Mouse (Mus musculus) MEL (cell line): ENCODE results near the gene Krt18. TPM values are rescaled to one million over a fixed set of nuclear protein-coding genes. Genes with fewer than 3 reads are reported as not detected.
"Not testable (repeated sequence)": the region's sequence is repeated elsewhere in the genome, so short reads cannot be mapped to it uniquely, and the experiment has no call there.

Source experiments
- DNase-seq: peaks from one replicate; pipeline ENCODE4 v3.0.0; 2011; ENCODE audit warnings: low read depth, low spot score
- H3K27ac ChIP-seq: 2 replicates; pipeline ENCODE4 v1.5.1; 2012; ENCODE audit warnings: low read depth, mild to moderate bottlenecking, control low read depth, low read length, moderate library complexity; ENCODE audit not compliant: control insufficient read depth
- H3K27me3 ChIP-seq, 2 experiments: fragments of 150-350 bp in 1 of 2; sonication (generic) in 1 of 2; 2 replicates each; pipeline ENCODE4 v1.6.1; 2012; ENCODE audit warnings: low read length in 2 of 2, mild to moderate bottlenecking in 2 of 2, improper control_type of control experiment in 1 of 2, moderate library complexity in 1 of 2; ENCODE audit not compliant: insufficient read depth in 2 of 2, control insufficient read depth in 1 of 2
- H3K36me3 ChIP-seq, 2 experiments: 2 replicates each; pipeline ENCODE4 v1.6.1; 2012 to 2014; ENCODE audit warnings: low read length in 2 of 2, improper control_type of control experiment in 1 of 2, inconsistent platforms in 1 of 2, mild to moderate bottlenecking in 1 of 2; ENCODE audit not compliant: insufficient read depth in 2 of 2, control insufficient read depth in 1 of 2
- H3K4me1 ChIP-seq, 2 experiments: fragments of 150-350 bp in 1 of 2; sonication (generic) in 1 of 2; 2 replicates each; pipeline ENCODE4 v1.6.1; 2012; ENCODE audit warnings: low read length in 2 of 2, improper control_type of control experiment in 1 of 2, mild to moderate bottlenecking in 1 of 2; ENCODE audit not compliant: insufficient read depth in 2 of 2, control insufficient read depth in 1 of 2
- H3K4me3 ChIP-seq, 2 experiments: fragments of 150-350 bp in 1 of 2; sonication (generic) in 1 of 2; 2 replicates each; pipeline ENCODE4 v1.5.1; 2012; ENCODE audit warnings: low read depth in 2 of 2, low read length in 2 of 2, mild to moderate bottlenecking in 2 of 2, moderate library complexity in 2 of 2, control low read depth in 1 of 2, improper control_type of control experiment in 1 of 2; ENCODE audit not compliant: control insufficient read depth in 1 of 2, insufficient read depth in 1 of 2
- H3K79me2 ChIP-seq: 2 replicates; pipeline ENCODE4 v1.6.1; 2012; ENCODE audit warnings: mild to moderate bottlenecking, low read length, moderate library complexity; ENCODE audit not compliant: control insufficient read depth, poor library complexity, insufficient read depth
- H3K9ac ChIP-seq: 2 replicates; pipeline ENCODE4 v1.6.1; 2012; ENCODE audit warnings: low read depth, mild to moderate bottlenecking, control low read depth, low read length, moderate library complexity; ENCODE audit not compliant: control insufficient read depth, poor library complexity, severe bottlenecking
- H3K9me3 ChIP-seq: fragments of 150-350 bp; sonication (generic); replicated peaks from 2 replicates; pipeline ENCODE4 v1.6.1; 2012; ENCODE audit warnings: mild to moderate bottlenecking, low read length, improper control_type of control experiment, moderate library complexity; ENCODE audit not compliant: insufficient read depth
- BHLHE40 ChIP-seq: IDR thresholded peaks from 2 replicates; pipeline ENCODE4 v1.6.1; 2012; ENCODE audit warnings: low read depth, mild to moderate bottlenecking, inconsistent platforms, low read length, improper control_type of control experiment, borderline replicate concordance
- CHD1 ChIP-seq: IDR thresholded peaks from 2 replicates; pipeline ENCODE4 v1.6.1; 2012; ENCODE audit warnings: low read depth, mild to moderate bottlenecking, inconsistent platforms, low read length, improper control_type of control experiment
- CHD2 ChIP-seq: IDR thresholded peaks from 2 replicates; pipeline ENCODE4 v1.6.1; 2011; ENCODE audit warnings: low read length, improper control_type of control experiment
- E2F4 ChIP-seq: IDR thresholded peaks from 2 replicates; pipeline ENCODE4 v1.6.1; 2011; ENCODE audit warnings: low read depth, low read length, improper control_type of control experiment, borderline replicate concordance
- ELF1 ChIP-seq: IDR thresholded peaks from 2 replicates; pipeline ENCODE4 v1.6.1; 2014; ENCODE audit warnings: low read depth, mild to moderate bottlenecking, inconsistent platforms, low read length, improper control_type of control experiment, moderate library complexity
- EP300 ChIP-seq, 2 experiments: IDR thresholded peaks; 2 replicates each; pipeline ENCODE4 v1.6.1; 2011; ENCODE audit warnings: improper control_type of control experiment in 2 of 2, low read length in 2 of 2, low read depth in 1 of 2, mild to moderate bottlenecking in 1 of 2
- ETS1 ChIP-seq: IDR thresholded peaks from 2 replicates; pipeline ENCODE4 v1.6.1; 2012; ENCODE audit warnings: low read depth, mild to moderate bottlenecking, inconsistent platforms, low read length, improper control_type of control experiment, moderate library complexity
- GABPA ChIP-seq: IDR thresholded peaks from 2 replicates; pipeline ENCODE4 v1.6.1; 2012; ENCODE audit warnings: low read depth, mild to moderate bottlenecking, inconsistent platforms, low read length, improper control_type of control experiment, moderate library complexity
- JUND ChIP-seq: IDR thresholded peaks from 2 replicates; pipeline ENCODE4 v1.6.1; 2011; ENCODE audit warnings: low read depth, mild to moderate bottlenecking, improper control_type of control experiment, low read length
- MAFK ChIP-seq: IDR thresholded peaks from 2 replicates; pipeline ENCODE4 v1.6.1; 2011; ENCODE audit warnings: low read depth, mild to moderate bottlenecking, low read length, improper control_type of control experiment, borderline replicate concordance
- MAX ChIP-seq: IDR thresholded peaks from 2 replicates; pipeline ENCODE4 v1.6.1; 2011; ENCODE audit warnings: low read length, improper control_type of control experiment
- MAZ ChIP-seq: IDR thresholded peaks from 2 replicates; pipeline ENCODE4 v1.6.1; 2012; ENCODE audit warnings: low read depth, mild to moderate bottlenecking, inconsistent platforms, low read length, improper control_type of control experiment
- MEF2A ChIP-seq: IDR thresholded peaks from 2 replicates; pipeline ENCODE4 v1.6.1; 2014; ENCODE audit warnings: low read depth, mild to moderate bottlenecking, inconsistent platforms, low read length, improper control_type of control experiment; ENCODE audit not compliant: poor library complexity, insufficient replicate concordance, severe bottlenecking; ENCODE audit errors: extremely low read depth
- MXI1 ChIP-seq: IDR thresholded peaks from 2 replicates; pipeline ENCODE4 v1.6.1; 2011; ENCODE audit warnings: mild to moderate bottlenecking, low read depth, low read length, improper control_type of control experiment
- MYB ChIP-seq: IDR thresholded peaks from 2 replicates; pipeline ENCODE4 v1.6.1; 2011; ENCODE audit warnings: mild to moderate bottlenecking, low read depth, low read length, improper control_type of control experiment
- NRF1 ChIP-seq: IDR thresholded peaks from 2 replicates; pipeline ENCODE4 v1.6.1; 2014; ENCODE audit warnings: low read depth, mild to moderate bottlenecking, inconsistent platforms, low read length, improper control_type of control experiment, moderate library complexity; ENCODE audit not compliant: poor library complexity, insufficient read depth, severe bottlenecking
- POLR2A ChIP-seq, 2 experiments: IDR thresholded peaks; 2 replicates each; pipeline ENCODE4 v1.6.1; 2011 to 2012; ENCODE audit warnings: low read length in 2 of 2, mild to moderate bottlenecking in 2 of 2, control low read depth in 1 of 2, improper control_type of control experiment in 1 of 2, low read depth in 1 of 2, moderate library complexity in 1 of 2; ENCODE audit not compliant: control insufficient read depth in 1 of 2, insufficient read depth in 1 of 2, poor library complexity in 1 of 2
- POLR2AphosphoS2 ChIP-seq: IDR thresholded peaks from 2 replicates; pipeline ENCODE4 v1.6.1; 2011; ENCODE audit warnings: low read length, improper control_type of control experiment
- SIN3A ChIP-seq: IDR thresholded peaks from 2 replicates; pipeline ENCODE4 v1.6.1; 2012; ENCODE audit warnings: low read length, improper control_type of control experiment, inconsistent platforms
- SMC3 ChIP-seq: IDR thresholded peaks from 2 replicates; pipeline ENCODE4 v1.6.1; 2011; ENCODE audit warnings: low read depth, low read length, improper control_type of control experiment
- TAL1 ChIP-seq: IDR thresholded peaks from 2 replicates; pipeline ENCODE4 v1.6.1; 2012; ENCODE audit warnings: mild to moderate bottlenecking, inconsistent platforms, low read length, moderate library complexity, mixed read lengths
- UBTF ChIP-seq: IDR thresholded peaks from 2 replicates; pipeline ENCODE4 v1.6.1; 2012; ENCODE audit warnings: low read depth, mild to moderate bottlenecking, inconsistent platforms, low read length, improper control_type of control experiment, moderate library complexity, borderline replicate concordance; ENCODE audit not compliant: insufficient read depth
- USF1 ChIP-seq: IDR thresholded peaks from 2 replicates; pipeline ENCODE4 v1.6.1; 2014; ENCODE audit warnings: low read depth, mild to moderate bottlenecking, inconsistent platforms, low read length, improper control_type of control experiment, moderate library complexity
- ZC3H11A ChIP-seq: IDR thresholded peaks from 2 replicates; pipeline ENCODE4 v1.6.1; 2012; ENCODE audit warnings: low read depth, mild to moderate bottlenecking, inconsistent platforms, low read length, improper control_type of control experiment
- ZKSCAN1 ChIP-seq: IDR thresholded peaks from 2 replicates; pipeline ENCODE4 v1.6.1; 2012; ENCODE audit warnings: low read depth, mild to moderate bottlenecking, inconsistent platforms, low read length, improper control_type of control experiment, moderate library complexity
- polyA plus RNA-seq, 2 experiments: library from polyadenylated mRNA; stranded (reverse) in 1 of 2; unstranded in 1 of 2; fragments of >175 nt in 1 of 2; fragments of >200 nt in 1 of 2; gene quantifications; 2 replicates each; pipeline versions ENCODE4 v1.2.1 to v1.2.4; 2012; ENCODE audit warnings: low replicate concordance in 2 of 2, low read depth in 1 of 2; ENCODE audit not compliant: insufficient read length in 2 of 2, insufficient read depth in 1 of 2, missing spikeins in 1 of 2
- total RNA-seq: library from RNA; depleted of rRNA; stranded (reverse); fragments of 300-350 nt; gene quantifications from 2 replicates; pipeline ENCODE4 v1.2.3, GENCODE M21; 2012

Krt18 gene
- total and polyA plus RNA-seq, 3 experiments = 0.08 TPM; not detected in 2

DNA sequence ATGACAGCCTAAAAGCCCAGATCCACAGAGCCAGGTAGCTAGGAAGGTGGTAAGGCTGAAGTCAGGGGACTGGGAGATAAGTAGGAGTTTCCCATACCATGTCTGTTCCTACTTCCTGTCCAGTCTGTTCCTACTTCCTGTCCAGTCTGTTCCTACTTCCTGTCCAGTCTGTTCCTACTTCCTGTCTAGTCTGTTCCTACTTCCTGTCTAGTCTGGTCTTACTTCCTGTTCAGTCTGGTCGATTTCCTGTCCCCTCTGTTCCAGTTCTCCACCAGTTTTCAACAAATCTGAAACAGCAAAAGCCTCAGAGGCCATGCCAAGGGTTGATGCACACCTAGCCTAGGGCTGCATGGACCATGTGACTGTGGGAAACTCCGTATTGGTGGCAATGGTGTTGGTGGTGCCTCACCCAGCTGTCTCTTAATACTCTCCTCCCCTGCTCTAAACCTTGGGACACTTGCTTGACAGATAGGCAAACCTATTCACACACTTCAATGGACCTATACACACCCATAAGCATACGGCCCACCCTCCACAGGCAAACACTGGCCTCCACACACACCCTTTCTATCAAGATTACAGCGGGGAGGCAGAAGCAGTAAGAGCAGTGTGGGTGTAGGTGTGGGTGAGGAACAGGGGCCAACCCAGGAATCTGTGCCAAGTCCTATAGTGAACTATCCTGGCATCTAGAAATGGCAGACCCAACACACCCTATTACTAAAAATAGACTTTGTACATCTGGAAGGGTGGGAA, 32.3 kb upstream of the Krt18 start (continued):
- TF ChIP-seq MYB (peak; percentile 21; the same call in 1 of the 2 replicates), ZKSCAN1 (no peak), POLR2A (IDR thresholded peaks at IDR 0.05; ENCODE audit: control insufficient read depth in 1 of 2, insufficient read depth in 1 of 2, low read depth in 1 of 2, low read length in 2 of 2, poor library complexity in 1 of 2) (0 out of 4 replicates have a peak, but pooled peaks of 1 of the 2 experiments have one; percentile 27), GABPA (no peak), CHD1 (no peak), CHD2 (no peak), JUND (no peak), USF1 (peak; percentile 59; the same call in 1 of the 2 replicates), E2F4 (no peak), MAX (peak; percentile 77), UBTF (no peak), MXI1 (no peak), MAZ (no peak), SIN3A (peak; percentile 39; the same call in 1 of the 2 replicates), ZC3H11A (no peak), ELF1 (peak; percentile 94), SMC3 (no peak)
- TF ChIP-seq, all 39 proteins: peak for 14

DNA sequence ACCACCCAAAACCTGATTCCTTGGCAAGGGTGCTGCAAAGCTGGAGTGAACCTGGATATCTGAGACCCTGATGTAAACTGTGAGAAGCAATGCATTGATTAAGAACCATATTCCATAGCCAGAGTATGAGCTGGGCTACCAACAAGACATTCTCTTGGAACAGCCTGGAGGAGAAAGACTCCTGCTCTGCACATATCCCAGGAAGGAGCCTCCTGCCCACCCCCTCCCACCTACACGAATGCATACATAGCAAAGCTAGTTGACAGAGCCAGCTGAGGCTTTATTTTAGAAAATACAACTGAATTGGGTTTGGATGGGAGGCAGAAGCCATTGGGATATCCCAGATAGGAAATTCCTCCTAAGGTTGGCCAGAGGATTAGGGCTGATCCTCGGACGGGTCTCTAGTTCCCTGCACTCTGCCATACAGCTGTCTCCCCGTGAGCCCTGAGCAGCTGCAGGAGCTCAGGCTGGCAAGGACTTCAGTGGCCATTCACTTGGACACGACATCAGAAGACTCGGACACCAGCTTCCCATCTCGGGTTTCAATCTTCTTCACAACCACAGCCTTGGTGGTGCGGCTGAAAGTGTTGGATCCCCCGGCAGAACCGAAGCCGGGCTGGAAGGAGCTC, 31.4 kb upstream of the Krt18 start:
- not testable (repeated sequence) for H3K79me2 ChIP-seq, H3K9ac ChIP-seq, H3K9me3 ChIP-seq, H3K27me3 ChIP-seq, H3K4me3 ChIP-seq, H3K27ac ChIP-seq, DNase-seq
- peaks cover 0 to 33% of the 10 kb centered on the region in 2 experiments; a peak in 2 of 4 replicates for H3K36me3 ChIP-seq
- H3K4me1 ChIP-seq = peaks cover 15 to 42% of the 10 kb centered on the region in 2 experiments

DNA sequence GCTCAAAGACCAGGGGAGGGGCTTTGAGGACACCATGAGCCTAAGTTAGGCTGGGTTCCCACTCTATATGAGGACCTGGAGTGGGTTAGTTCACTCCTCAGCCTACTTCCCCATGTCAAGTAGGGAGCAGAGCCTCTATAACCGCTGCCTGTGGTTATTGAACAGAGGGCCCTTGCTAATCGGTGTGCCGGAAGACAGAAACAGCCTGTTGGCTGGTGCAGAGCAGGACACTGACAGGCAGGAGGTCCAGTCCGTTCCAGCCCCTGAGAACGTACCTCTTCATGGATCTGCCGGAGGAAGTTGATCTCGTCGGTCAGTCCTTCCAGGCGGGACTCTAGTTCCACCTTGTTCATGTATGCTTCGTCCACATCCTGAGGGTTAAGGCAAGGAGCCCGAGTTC, 28.8 kb upstream of the Krt18 start:
- Histone ChIP-seq H3K27ac (peak overlapping the region; percentile 69), H3K79me2 (no peaks in the 10 kb centered on the region), H3K4me3 (peak overlapping the region; percentile 18 to 54; a peak in 3 of 4 replicates), H3K9me3 (no peaks in the 10 kb centered on the region), H3K27me3 (0 out of 4 replicates have a peak, but pooled peaks cover 0 to 1% of the 10 kb centered on the region in 2 experiments), H3K9ac (peak overlapping the region; percentile 62), H3K4me1 (peaks cover 12 to 33% of the 10 kb centered on the region in 2 experiments), H3K36me3 (peaks cover 0 to 25% of the 10 kb centered on the region in 2 experiments; a peak in 2 of 4 replicates)
- DNase-seq = peak; percentile 79
- TF ChIP-seq POLR2A (IDR thresholded peaks at IDR 0.05; ENCODE audit: control insufficient read depth in 1 of 2, insufficient read depth in 1 of 2, low read depth in 1 of 2, low read length in 2 of 2, poor library complexity in 1 of 2) = no peak
- no peak for TF ChIP-seq MAFK
- no peak for TF ChIP-seq JUND
- no peak for TF ChIP-seq TAL1
- no peak; the same call in 1 of the 2 replicates for TF ChIP-seq MXI1
- peak in 1 of 2 experiments; percentile 21; a peak in 2 of 4 replicates for TF ChIP-seq EP300 (IDR thresholded peaks at IDR 0.05; ENCODE audit: low read depth in 1 of 2, low read length in 2 of 2)
- peak; percentile 3; the same call in 1 of the 2 replicates for TF ChIP-seq SIN3A
- no peak for TF ChIP-seq NRF1
- TF ChIP-seq MEF2A = no peak
- TF ChIP-seq GABPA = no peak
- no peak for TF ChIP-seq BHLHE40
- no peak for TF ChIP-seq POLR2AphosphoS2
- no peak for TF ChIP-seq ETS1
- TF ChIP-seq ELF1 = no peak
- no peak for TF ChIP-seq UBTF
